Mouse (Mus musculus): Measurements from ENCODE around the gene Senp2.

Senp2 gene

DNA sequence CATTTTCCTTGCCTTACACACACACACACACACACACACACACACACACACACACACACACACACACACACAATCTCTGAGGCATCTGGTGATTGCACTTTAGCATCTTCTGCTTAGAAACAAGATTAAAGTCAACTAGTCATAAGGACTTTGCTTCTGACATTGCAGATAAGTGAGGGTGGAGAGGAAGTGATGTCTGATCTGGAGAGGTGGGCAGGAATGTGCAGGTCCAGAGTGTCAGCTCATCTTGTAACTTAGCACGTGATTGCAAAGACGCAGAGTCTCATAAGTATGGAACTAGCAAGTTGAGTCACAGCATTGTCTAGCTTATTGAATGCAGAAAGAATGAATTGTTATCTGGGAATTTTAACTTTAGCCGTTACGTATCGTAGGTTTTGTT lies 18.2 kb downstream of the Senp2 start:
- no peak for DNase-seq

DNA sequence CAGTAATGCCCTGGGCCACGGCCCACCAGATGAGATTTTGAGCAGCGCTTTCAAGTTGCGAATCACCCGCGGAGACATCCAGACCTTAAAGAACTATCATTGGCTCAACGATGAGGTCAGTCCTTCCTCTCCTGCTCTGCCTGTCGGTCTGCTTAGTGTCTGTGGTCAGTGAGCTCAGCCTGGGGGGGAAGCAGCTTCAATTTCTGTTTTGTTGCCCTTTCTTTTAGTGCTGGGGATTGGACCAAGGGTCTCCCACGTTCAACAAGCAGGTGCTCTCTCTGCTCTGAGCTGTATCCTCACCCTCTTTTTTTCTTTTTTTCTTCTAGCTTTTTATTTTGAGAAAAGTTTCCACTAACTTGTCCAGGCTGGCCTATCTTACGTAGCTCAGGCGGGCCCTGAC lies 29.3 kb downstream of the Senp2 start:
- DNase-seq = no peak

DNA sequence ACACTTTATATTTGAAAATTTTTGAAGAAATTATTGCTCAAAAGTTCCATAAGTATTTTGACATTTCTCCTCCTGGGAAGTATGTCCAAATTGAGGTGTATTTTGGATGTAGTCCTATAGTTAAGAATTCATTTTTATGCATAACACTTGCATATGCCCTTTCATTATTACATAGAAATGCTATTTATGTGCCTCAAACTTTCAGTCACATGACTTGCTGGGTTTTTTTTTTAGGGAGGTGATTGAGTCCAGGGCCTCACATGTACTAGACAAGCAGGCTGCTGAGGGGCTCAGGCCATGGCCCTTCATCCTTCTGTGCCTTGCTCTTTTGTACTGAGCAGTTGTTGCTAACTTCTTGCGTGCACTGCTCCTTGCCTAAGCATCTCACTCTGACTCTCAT lies 30.7 kb downstream of the Senp2 start:
- no peak for DNase-seq

DNA sequence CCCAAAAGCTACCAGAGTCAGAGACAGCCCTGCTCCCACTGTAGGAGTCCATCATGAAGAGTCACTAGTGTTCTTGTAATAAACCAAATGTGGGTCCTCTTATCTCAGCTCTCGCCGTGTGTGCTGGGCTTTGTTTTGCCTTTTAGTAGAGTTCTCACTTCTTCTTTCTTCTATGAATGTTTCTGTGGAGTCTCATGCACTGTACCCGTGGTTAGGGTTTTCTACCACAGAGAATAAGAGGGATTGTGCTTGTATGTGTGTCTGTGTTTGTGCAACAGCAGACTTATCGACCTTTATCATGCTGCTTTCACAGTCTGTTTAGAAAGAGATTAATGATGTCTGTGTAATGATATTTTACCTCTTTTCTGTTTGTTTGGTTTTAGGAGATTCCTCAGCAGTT lies 34.5 kb downstream of the Senp2 start:
- no peak for DNase-seq

DNA sequence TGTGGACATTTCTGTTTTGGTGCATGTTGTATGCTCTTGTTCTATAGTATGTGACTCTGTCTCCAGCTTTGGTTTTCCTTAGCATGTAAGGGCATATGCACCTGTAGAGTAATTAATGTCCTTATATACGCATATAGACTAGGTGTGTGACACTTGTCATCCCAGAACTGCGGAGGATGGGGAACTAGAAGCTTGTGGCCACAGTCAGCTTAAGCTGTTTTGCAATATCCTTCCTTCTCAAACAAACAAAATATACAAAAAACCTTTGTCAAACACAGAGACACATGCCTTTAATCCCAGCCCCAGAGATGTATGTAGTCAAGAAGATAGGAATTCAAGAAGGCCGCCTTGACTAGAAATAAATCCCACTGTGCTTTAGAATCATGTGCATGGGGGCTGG lies 36.6 kb downstream of the Senp2 start:
- no peak for DNase-seq

DNA sequence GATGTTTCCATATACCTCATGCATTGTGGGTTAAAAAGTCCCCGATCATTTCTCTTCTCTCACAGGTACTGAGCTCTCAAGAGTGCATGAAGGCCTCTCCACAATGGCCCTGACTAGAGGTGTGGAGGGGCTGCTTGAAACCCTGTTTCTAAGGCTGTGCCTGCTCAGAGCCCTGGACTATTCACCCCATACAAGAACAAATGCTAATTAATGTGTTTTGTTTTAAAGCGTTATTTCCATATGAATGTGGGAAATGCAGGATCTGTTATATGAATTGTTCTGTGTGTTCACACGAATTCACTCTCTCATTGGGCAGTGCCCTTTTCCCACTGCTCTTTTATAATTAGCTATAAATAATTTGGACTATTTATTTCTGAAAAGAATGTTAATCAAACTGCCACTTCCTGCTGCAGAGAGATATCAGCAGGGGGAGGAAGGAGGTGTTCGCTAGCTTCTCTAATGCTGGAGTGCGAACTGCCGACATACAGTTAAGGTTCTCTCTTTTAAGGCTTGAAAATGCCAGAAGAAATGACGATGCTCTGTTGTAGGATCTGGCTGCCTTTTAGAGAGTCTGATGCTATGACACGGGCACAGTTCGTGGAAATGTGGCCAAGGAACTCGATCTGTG lies 37.6 kb downstream of the Senp2 start:
- no peak for DNase-seq

DNA sequence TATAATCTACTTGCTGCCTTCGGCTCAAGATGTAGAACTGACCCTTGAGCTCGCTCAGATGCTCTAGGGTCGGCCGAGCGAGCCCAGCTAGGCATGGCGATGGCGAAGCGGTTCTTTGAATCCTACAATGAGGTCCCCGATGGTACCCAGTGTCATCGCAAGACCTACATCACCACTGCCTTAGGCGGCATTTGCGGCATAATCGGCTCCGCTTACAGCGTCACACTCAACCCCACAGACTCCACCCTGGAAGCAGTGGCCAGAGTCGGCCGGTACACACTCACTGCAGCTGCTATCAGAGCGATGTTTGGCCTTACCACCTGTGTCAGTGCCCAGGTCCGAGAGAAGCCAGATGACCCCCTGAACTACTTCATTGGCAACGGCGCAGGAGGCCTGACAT lies 44.1 kb downstream of the Senp2 start:
- DNase-seq = no peak

DNA sequence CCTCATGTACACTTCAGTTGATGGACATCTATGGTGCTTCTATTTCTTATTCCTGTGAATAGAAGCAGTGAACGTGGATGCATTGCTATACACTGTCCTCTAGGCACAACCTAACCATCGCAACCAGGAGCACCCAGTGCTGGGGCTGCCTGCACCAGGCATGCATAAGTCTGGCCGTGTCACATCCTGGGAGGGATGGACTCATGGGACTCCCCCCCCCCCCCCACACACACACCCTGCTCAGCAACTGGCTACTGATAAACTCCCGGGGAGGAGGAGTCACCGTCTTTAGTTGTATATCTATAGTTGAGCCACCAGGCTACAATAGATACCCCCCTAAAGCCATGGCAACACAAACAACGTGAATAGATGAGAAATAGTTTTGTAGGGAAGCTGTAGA lies 48.2 kb downstream of the Senp2 start:
- no peak for DNase-seq

DNA sequence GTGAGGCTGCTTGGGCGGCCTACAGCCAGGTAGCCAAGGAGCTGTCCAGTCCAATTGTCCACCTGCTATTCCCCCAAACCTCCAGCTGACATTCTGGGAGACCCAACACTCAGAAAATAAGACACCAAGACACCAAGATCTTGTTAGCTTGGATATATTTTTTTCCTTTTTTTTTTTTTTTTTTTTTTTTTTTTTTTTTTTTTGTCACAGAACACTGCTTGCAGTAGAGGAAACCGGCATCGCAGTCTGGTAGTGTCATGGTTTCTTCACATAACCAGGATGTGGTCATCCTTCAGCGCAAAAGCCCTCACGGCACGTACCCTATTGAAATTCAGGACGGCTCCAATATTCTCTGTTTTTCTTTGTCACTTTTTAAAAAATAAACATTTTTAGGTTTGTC lies 49.6 kb downstream of the Senp2 start:
- no peak for DNase-seq

DNA sequence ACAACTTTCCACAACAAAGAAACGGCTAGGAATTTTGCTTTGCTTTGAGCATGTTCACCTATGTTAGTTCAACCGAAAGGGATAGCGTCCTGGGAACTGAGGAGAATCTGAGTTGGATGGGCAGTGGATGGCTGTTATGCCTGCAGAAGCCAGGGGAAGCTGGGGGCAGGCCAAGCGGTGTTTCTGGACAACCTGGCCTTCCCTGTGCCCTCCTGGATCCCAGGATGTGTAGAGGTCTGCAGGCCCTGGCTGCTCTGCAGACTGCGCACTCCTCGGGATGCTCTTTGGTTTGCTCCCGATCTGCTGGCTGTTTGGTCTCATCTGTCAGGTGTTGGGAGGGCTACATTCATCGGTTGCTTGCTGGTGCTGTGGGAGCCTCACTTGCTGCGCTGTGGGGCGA lies 51.1 kb downstream of the Senp2 start:
- DNase-seq = no peak

DNA sequence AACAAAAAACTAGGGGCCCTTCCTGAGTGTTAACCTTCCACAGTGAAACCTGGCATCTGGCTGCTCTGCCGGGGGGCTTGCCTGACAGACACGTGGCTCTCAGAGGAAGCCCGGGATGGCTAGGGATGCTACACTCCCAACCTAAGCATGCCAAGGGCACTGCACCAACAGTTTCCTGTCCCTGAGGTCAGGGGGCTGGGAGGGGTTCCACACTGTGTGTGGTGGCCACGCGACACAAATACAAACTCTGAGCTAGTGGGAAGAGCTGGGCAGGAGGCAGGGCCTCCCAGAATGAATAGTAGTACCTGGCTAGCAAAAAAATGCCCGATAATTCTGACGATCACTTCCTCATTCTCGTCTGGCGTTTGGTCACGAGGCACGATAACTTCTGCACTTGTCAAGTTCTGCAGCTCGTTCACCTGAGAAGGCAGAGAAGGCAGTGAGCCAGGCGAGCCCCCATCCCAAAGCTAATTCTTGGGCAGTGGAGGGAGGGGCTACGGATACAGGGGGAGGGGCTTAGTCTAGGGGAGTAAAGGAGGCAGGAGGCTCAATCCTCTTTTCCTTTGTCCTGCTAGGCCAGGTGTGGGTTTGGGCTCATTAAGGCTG lies 52.4 kb downstream of the Senp2 start:
- no peak for DNase-seq

DNA sequence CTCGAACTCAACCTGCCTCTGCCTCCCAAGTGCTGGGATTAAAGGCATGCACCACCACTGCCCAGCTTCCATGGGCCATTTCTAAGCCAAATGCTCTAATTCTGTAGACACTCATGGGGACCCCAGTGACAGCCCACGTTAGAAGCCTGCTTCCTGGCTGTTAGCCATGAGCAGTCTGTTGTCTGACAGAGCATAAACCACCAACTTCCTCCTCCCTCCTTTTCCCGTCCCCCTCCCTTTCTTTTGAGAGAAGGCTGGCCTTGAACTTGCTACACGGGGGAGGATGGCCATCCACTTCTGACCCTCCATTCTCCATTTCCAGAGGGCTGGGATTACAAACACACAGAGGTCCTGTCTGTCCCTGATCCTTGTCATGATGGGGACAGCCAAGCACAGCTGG lies 53.0 kb downstream of the Senp2 start:
- peak in 1 of 2 experiments; percentile 52 for DNase-seq

DNA sequence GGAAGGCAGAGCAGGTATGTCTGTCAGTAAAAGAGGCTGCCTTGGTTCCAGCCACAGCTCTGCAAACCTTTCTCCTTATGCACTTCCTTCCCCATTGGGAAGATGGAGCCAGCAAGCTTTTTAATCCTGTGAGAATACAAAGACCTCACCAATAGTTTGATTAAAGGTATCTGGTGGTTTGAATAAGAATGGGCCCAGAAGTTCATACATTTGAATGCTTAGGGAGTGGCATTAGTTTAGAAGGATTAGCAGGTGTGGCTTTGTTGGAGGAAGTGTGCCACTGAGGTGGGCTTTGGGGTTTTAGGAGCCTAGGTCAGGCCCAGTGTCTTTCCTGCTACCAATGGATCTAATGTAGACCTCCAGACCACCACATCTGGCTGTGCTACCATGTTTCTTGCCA lies 56.3 kb downstream of the Senp2 start:
- DNase-seq = no peak

DNA sequence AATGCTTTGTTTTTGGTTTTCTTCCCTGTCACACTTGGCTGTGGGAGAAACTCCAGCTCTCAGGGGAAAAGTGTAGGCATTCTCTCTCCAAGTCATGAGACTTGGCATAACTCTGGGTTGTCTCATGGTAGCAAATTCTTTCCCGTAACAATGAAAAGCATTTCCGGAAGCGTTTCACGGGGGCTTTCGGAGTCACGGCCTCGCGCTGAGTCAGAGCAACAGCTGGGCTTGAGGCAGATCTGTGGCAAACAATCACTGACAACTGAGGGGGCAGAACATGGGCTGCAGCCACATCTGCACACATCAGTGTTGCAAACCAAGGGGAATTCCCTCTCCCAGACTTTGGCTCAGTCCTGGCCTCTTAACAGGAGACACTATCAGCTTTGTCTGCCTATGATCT lies 58.1 kb downstream of the Senp2 start:
- DNase-seq = peak in 1 of 2 experiments; percentile 46

DNA sequence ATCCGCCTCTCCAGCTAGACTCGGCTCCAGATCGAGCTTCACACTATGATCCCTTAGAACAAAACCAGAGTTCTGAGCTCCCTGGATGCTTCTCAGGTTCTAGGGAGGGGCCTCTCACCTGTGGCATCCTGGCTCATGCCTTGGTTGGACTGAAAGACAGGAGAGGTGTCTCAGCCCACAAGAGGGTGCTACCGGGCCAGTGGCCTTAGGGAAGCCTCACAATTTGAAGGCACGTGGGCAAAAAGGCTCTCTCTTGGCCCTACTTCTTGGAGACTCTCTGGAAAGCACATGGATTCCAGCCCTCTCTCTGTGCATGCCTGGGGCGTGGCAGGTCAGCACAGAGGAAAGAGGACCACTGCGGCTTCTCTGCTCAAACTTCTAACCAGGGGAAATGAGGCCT lies 62.1 kb downstream of the Senp2 start:
- DNase-seq = no peak

DNA sequence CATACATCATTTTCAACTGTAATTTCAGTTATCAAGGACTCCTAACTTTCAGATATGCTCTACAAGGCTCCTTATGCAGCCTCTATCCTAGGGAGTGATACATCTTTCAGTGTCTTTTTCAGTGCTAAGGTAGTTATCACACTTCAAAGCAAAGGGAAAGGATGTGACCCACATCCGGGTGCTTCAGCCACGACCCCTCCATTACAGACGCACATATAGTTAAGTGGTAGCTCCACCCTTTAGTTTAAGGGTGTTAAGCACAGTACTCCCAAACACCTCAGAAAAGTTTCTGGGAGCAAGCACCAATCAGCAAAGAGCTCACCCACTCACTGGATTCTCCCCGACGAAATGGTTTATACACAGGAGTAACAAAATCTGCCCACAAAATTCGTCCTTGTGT lies 65.8 kb downstream of the Senp2 start:
- no peak for DNase-seq

DNA sequence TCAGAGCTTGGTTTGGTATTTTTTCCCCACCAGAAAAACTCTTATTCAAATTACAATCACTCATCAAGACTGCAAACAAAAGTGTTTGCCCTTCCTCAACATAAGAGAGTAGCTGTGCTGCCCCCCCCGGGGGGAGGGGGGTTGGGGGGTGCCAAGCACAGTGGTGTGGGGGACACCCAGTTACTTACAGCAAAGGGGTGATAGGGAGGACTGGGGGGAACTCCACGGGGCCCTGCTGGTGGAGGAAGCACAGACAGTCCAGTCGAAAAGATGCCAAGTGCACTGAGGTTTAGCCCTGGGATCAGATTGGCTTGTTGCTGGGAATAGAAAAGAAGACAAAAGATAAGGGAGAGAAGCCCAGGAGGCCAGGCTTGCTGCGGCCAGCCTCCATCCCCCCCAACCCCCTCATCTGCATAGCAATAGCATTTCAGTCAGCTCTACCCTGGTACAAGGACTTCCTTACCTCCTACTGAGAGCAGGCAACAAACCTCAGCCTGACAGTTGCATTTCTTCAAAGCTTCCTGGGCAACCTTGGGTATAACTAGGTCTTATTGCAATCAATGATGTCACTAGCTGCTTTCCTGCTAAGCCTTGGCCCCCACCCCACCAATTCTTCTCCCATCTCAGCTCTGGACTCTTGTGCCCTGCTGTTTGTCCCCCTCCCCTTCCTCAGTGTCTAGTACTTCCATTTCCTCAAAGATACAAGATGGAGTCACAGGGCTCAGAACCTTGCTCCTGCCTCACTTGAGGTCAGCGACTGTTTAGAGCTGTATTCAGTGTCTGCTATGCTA lies 66.7 kb downstream of the Senp2 start:
- no peak for DNase-seq

DNA sequence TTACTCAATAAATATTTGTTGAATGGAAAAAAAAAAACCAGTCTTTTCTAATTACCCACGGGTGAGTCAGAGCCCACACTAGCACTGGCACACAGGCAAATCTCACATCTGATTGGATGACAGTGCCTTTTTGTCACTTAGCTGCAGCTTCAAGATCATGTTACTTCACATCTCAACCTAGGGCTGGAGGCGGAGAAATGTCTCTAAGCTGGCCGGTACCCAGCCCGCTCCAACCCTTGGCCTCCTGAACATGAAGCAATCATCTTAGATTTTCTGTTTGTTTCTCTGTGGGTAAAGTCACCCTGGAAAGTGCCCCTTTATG lies 67.3 kb downstream of the Senp2 start:
- no peak for DNase-seq

DNA sequence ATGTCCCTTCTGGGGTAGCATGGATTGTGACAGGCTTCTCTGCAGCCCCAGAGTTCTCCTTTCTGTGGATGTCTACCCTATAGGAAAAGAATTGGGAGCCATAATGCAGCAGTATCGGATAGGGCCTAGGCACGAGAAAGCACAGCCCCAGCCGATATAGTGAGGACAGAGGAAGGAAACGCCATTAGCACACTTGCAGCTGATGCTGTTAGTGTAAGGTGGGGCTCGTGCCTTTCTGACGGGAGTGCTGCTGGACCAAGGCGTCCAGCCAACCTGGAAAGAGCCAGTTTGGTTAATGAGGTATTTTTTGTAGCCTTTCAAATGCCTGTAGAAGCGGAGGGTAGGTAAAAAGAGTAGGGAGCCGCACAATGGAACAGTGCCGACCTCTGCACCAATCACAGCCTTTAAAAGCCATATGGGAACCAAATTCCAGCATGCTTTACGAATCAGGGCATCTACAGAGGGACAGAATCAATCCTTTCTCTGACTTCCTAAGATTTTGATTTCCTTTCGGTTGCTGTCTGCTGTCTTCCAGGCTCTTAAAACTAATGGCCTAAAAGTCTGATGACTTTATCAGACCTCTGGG lies 70.9 kb downstream of the Senp2 start:
- no peak for DNase-seq

DNA sequence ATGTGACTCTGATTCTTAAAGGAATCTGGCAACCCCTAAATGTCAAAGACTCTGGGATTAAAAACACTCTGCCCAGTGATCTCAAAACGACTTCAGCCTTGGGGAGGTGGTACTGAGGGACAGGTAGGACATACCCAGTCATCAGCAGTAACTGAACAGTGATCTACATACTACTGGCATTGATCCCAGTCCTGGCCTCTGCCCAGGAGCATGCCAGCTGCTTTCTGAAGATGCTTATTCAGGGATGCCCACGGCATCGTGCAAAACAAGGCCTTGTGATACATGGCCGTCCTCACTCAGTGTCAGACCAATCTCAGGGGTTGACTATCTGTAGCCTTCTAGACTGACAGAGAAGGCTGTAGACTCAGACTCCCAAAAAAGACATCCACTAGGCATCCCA lies 76.1 kb downstream of the Senp2 start:
- DNase-seq = no peak

DNA sequence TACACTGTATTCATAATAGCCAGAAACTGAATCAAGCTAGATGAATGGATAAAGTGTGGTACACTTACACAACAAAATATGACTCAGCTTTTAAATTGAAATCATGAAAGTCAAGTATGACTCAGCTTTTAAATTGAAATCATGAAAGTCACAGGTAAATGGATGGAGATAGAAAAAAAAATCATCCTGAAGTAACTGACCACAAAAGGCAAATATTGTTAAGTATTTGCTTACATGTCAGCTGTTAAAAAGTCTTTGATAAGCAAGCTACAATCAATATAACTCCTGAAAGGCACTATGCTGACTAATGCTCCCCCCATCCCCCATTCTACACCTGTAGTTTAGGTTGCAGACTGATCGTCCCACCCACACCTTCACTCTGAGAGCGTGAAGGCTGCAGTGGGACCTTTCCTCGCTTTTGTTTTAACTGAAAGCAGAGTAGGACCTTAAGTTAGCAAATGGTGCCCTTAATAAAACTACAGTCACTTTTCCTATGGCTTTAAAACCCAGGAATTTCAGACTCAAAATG lies 82.0 kb downstream of the Senp2 start:
- DNase-seq = no peak

DNA sequence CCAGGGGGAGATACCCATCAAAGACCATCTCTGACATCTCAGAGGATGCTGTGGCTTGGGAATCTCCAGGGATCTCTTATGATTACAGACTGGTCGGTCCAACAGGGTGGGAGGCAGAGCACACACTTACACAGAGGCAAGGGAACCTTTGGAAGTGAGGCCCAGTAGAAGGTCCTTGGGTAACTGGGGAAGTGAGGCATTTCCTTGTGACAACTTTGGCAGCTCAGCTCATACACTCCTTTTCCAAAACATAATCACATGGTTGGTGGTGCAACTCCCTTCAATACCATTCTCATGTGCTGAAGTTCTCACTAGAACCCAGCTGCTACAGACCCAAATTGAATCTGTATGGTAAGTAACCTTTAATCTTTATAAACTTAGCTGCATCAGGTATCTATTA lies 86.5 kb downstream of the Senp2 start:
- no peak for DNase-seq

DNA sequence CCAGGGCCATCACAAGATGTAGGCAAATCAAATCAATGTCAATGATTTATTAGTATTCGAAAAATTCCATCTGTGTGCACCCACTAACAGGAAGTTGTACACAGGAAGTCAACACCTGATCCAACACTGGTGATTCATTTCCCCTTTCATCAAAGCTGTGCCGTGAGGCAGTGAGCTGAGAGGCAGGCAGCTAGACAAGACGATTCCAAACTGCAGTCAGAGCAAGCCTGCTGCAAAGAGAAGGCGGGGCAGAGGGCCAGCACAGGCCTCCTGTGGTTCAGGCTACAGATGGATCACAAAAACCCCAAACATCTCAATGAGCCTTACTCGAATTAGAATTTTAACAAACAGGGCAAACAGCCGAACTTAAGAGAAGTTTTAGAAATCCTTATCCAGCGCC lies 88.4 kb downstream of the Senp2 start:
- DNase-seq = no peak
